Mouse (Mus musculus) liver, adult 2 months (tissue): Measurements from ENCODE around the gene Elovl5. TPM values are rescaled to one million over a fixed set of nuclear protein-coding genes. Genes with fewer than 3 reads are reported as not detected.
A peak's percentile ranks its signal among the peaks of the same experiment; 100 is the strongest.

Source experiments
- DNase-seq: peaks from one replicate; pipeline ENCODE4 v3.0.0-alpha.2; 2011; ENCODE audit warnings: low read depth, low spot score; ENCODE audit errors: extremely low read depth
- H3K27ac ChIP-seq: fragments of 200-500 bp; replicated peaks from 2 replicates; pipeline ENCODE4 v1.5.1; 2012; ENCODE audit warnings: low read depth, mild to moderate bottlenecking, control low read depth, inconsistent platforms, low read length; ENCODE audit not compliant: insufficient read depth
- H3K27me3 ChIP-seq: fragments of 200-500 bp; 2 replicates; pipeline ENCODE4 v1.6.1; 2012; ENCODE audit warnings: mild to moderate bottlenecking, moderate library complexity, low read length, inconsistent platforms; ENCODE audit not compliant: control insufficient read depth, insufficient read depth
- H3K36me3 ChIP-seq: fragments of 200-500 bp; 2 replicates; pipeline ENCODE4 v1.6.1; 2012; ENCODE audit warnings: low read length, inconsistent platforms; ENCODE audit not compliant: control insufficient read depth, insufficient read depth
- H3K4me1 ChIP-seq: fragments of 200-500 bp; 2 replicates; pipeline ENCODE4 v1.6.1; 2011; ENCODE audit warnings: low read length; ENCODE audit not compliant: control insufficient read depth, insufficient read depth
- H3K4me3 ChIP-seq: fragments of 200-500 bp; 2 replicates; pipeline ENCODE4 v1.5.1; 2011; ENCODE audit warnings: low read depth, mild to moderate bottlenecking, control low read depth, low read length, moderate library complexity; ENCODE audit not compliant: insufficient read depth
- H3K79me2 ChIP-seq: fragments of 200-500 bp; 2 replicates; pipeline ENCODE4 v1.6.1; 2012; ENCODE audit warnings: inconsistent platforms, mild to moderate bottlenecking, low read length, moderate library complexity; ENCODE audit not compliant: control insufficient read depth, insufficient read depth
- H3K9ac ChIP-seq: fragments of 200-500 bp; 2 replicates; pipeline ENCODE4 v1.6.1; 2012; ENCODE audit warnings: low read depth, mild to moderate bottlenecking, control low read depth, inconsistent platforms, low read length
- CTCF ChIP-seq: fragments of 200-500 bp; IDR thresholded peaks from 2 replicates; pipeline ENCODE4 v1.5.1; 2011; ENCODE audit warnings: low read depth, low read length, control low read depth
- POLR2A ChIP-seq: fragments of 200-500 bp; IDR thresholded peaks from 2 replicates; pipeline ENCODE4 v1.6.1; 2011; ENCODE audit warnings: low read length, control low read depth; ENCODE audit not compliant: insufficient read depth; ENCODE audit errors: extremely low read depth
- WGBS: fragments of 180-500 bp; shearing (Covaris S2); methylation state at CpG from one replicate; pipeline ENCODE4 v1.1.7; 2018; 5-methylcytosine and 5-hydroxymethylcytosine counted together
- polyA plus RNA-seq: library from polyadenylated mRNA; depleted of rRNA; stranded (reverse); fragments of >200 nt; gene quantifications from 2 replicates; pipeline ENCODE4 v1.2.3, GENCODE M21; 2012; rRNA removed
- total RNA-seq: library from RNA; depleted of rRNA; stranded (reverse); fragments of >200 nt; gene quantifications from 2 replicates; pipeline ENCODE4 v1.2.3, GENCODE M21; 2014; rRNA removed

The Elovl5 gene
- total RNA-seq (228 and 280 TPM in 2 replicates), polyA plus RNA-seq (234 and 322 TPM in 2 replicates)

DNA sequence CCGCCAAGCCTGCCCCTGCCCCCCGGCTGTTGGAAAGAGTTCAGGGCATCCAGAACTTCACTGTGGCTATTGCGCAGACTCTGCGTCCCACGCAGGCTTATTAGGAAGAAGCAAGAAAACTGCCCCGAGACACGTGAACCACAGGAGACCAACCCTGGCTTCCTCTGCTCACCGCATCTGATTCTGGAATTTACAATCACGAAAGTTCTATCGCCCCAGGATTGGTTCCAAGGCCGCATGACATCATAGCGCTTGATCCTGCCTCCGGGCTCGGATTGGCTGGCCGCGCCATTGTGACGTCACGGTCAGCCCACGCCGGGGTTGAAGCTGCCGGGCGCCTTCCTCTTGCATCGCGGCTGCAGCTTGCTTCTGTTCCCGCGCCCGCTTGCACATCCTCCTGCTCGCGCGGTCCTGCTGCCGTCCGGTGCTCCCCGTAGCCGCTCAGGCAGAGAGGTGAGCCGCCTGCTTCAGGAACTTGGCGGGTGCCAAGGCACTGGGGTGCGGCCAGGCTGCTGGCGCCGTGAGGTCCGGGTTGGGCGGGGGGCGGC is at the start of gene Elovl5:
Gene Elovl5 (plus strand): TSS at position 291 of the 548 bp plus-strand sequence.
- DNase-seq, result peak; percentile 96
- peaks cover 32% of the 10 kb centered on the region for H3K4me1 ChIP-seq
- WGBS, result under 1% methylated on average over 42 of the region's 42 CpGs
- H3K27me3 ChIP-seq, result no peaks in the 10 kb centered on the region
- peaks cover 31% of the 10 kb centered on the region for H3K79me2 ChIP-seq
- H3K27ac ChIP-seq, result peak within 1 kb of the TSS; percentile 83
- no peaks in the 10 kb centered on the region for H3K36me3 ChIP-seq
- H3K4me3 ChIP-seq, result peak within 1 kb of the TSS; percentile 90
- H3K9ac ChIP-seq, result peak within 1 kb of the TSS; percentile 96
- TF ChIP-seq POLR2A, result peak; percentile 87; the same call in 1 of the 2 replicates
- TF ChIP-seq CTCF, result no peak

GRCm38 (mm10) chr9:77891501-77891900 is 25.7 kb upstream of the Elovl5 start:
- Histone ChIP-seq H3K79me2 (no peaks in the 10 kb centered on the region), H3K9ac (no peak overlapping the region), H3K4me1 (peaks cover 5% of the 10 kb centered on the region; the same call in 1 of the 2 replicates), H3K27ac (no peak overlapping the region), H3K4me3 (no peak overlapping the region), H3K27me3 (no peaks in the 10 kb centered on the region), H3K36me3 (no peaks in the 10 kb centered on the region)
- TF ChIP-seq POLR2A (no peak), CTCF (no peak)
- 46% methylated on average over 4 of the region's 4 CpGs for WGBS
- peak; percentile 37 for DNase-seq

DNA sequence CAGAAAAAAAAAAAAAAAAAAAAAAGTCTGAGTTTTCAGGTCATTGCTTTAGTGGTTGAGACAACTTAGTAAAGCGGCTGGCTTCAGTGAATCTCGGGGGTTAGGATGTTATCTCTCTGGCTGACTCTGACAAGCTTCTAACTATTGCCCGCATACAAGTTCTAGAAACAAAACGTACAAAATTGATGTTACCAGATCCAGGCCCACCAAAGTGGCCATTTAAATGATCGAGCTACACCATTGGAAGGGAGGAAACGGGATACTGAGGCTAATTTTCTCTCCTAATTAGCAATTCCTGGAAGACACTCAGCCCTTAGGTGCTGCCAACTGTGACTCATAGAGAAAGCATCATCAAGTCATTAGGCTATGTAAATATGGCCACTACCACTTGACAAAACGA is 18.6 kb upstream of the Elovl5 start:
- WGBS, result 82% methylated on average over 7 of the region's 7 CpGs
- Histone ChIP-seq H3K79me2 (no peaks in the 10 kb centered on the region), H3K4me3 (no peak overlapping the region), H3K27ac (no peak overlapping the region), H3K36me3 (no peaks in the 10 kb centered on the region), H3K4me1 (peaks cover 2% of the 10 kb centered on the region; the same call in 1 of the 2 replicates), H3K9ac (no peak overlapping the region), H3K27me3 (no peaks in the 10 kb centered on the region)
- no peak for TF ChIP-seq POLR2A
- no peak for TF ChIP-seq CTCF
- no peak for DNase-seq

GRCm38 (mm10) chr9:77904133-77904532 is 13.0 kb upstream of the Elovl5 start:
- no peaks in the 10 kb centered on the region for H3K4me1 ChIP-seq
- H3K9ac ChIP-seq, result no peak overlapping the region
- no peaks in the 10 kb centered on the region for H3K27me3 ChIP-seq
- no peak for DNase-seq
- TF ChIP-seq CTCF (no peak), POLR2A (no peak)
- no peak overlapping the region for H3K27ac ChIP-seq
- no peaks in the 10 kb centered on the region for H3K36me3 ChIP-seq
- WGBS, result 98% methylated on average over 2 of the region's 2 CpGs
- H3K4me3 ChIP-seq, result no peak overlapping the region
- no peaks in the 10 kb centered on the region for H3K79me2 ChIP-seq

DNA sequence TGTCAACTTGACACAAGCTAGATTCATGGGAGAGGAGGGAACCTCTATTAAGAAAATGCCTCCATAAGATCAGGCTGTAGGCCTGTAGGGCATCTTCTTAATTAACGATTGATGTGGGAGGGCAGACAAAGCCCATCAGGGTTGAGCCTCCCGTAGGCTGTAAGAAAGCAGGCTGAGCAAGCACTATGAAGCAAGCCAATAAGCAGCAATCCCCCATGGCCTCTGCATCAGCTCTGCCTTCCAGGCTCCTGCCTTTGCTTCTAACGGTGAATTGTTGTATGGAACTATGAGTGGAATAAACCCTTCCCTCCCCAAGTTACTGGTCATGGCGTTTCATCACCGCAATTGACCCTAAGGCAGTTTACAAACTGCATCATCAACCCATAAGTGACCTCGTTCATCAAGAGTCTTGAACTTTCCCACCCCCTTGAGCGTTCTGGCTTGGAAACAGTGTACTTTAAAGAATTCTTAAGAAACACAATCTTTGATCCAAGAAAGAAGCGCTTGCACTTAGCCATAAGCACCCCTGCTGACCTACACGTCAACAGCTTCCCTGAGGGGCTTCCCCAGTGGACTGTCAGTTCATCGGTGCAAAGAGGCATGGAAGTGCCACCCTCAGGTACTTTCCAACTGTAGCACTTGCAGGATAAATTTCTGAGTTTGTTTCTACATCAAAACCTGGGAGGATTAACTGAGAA is 7.4 kb upstream of the Elovl5 start:
- 43% methylated on average over 10 of the region's 10 CpGs for WGBS
- H3K79me2 ChIP-seq, result no peaks in the 10 kb centered on the region; the same call in 1 of the 2 replicates
- peak overlapping the region; percentile 69; the same call in 1 of the 2 replicates for H3K4me3 ChIP-seq
- DNase-seq, result no peak
- peak overlapping the region; percentile 74; the same call in 1 of the 2 replicates for H3K9ac ChIP-seq
- no peak for TF ChIP-seq CTCF
- H3K36me3 ChIP-seq, result no peaks in the 10 kb centered on the region
- peaks cover 13% of the 10 kb centered on the region for H3K4me1 ChIP-seq
- H3K27me3 ChIP-seq, result no peaks in the 10 kb centered on the region
- peak overlapping the region; percentile 90 for H3K27ac ChIP-seq
